Mouse (Mus musculus): ENCODE data around the gene Acly. TPM values are rescaled to one million over a fixed set of nuclear protein-coding genes. Genes with fewer than 3 reads are reported as not detected.

The Acly gene
- total RNA-seq, 1 experiment from 2014 or later: 91.6 TPM

GRCm38 (mm10) chr11:100428612-100429199 is 99.1 kb downstream of the Acly start:
- no peak for ATAC-seq (replicated peaks in 1 of 2; ENCODE audit: insufficient read depth in 1 of 2, low FRiP score in 2 of 2, low TSS enrichment in 1 of 2, low read depth in 1 of 2, poor library complexity in 2 of 2, severe bottlenecking in 2 of 2)

GRCm38 (mm10) chr11:100426820-100427219 is 101.0 kb downstream of the Acly start:
- no peak; a peak in 1 of 4 replicates for ATAC-seq (replicated peaks in 1 of 2; ENCODE audit: insufficient read depth in 1 of 2, low FRiP score in 2 of 2, low TSS enrichment in 1 of 2, low read depth in 1 of 2, poor library complexity in 2 of 2, severe bottlenecking in 2 of 2)

Other genes starting within 250 kb of the Acly start
- gene Eif1, start 208.1 kb downstream of the Acly start, total RNA-seq (2017): 225 and 235 TPM in 2 replicates
- gene Gast, start 193.6 kb downstream of the Acly start, total RNA-seq (2017): not detected in 2 replicates
- gene Hap1, start 171.9 kb downstream of the Acly start, total RNA-seq (2017): 0.88 TPM in 1 of 2 replicates, not detected in the other
- gene Jup, start 130.2 kb downstream of the Acly start, total RNA-seq (2017): 2.1 and 9.9 TPM in 2 replicates
- 0.65 and 2.7 TPM in 2 replicates for gene P3h4, start 113.2 kb downstream of the Acly start, total RNA-seq (2017)
- gene Fkbp10, start 112.3 kb downstream of the Acly start, total RNA-seq (2017): 0.38 and 0.74 TPM in 2 replicates
- 50.2 and 73.2 TPM in 2 replicates for gene Nt5c3b, start 86.2 kb downstream of the Acly start, total RNA-seq (2017)
- gene Klhl10, start 86.1 kb downstream of the Acly start, total RNA-seq (2017): 0.60 and 2.1 TPM in 2 replicates
- gene Klhl11, start 55.3 kb downstream of the Acly start, total RNA-seq (2017): 27.6 and 34.2 TPM in 2 replicates
- gene Ttc25, start 17.6 kb upstream of the Acly start, total RNA-seq (2017): 0.31 TPM in 1 of 2 replicates, not detected in the other
- gene Cnp, start 46.9 kb upstream of the Acly start, total RNA-seq (2017): 26.4 and 27.5 TPM in 2 replicates
- 6.9 and 10.7 TPM in 2 replicates for gene Nkiras2, start 91.2 kb upstream of the Acly start, total RNA-seq (2017)
- 129 and 135 TPM in 2 replicates for gene Dnajc7, start 92.2 kb upstream of the Acly start, total RNA-seq (2017)
- gene Zfp385c, start 164.5 kb upstream of the Acly start, total RNA-seq (2017): 0.20 TPM in 1 of 2 replicates, not detected in the other
- 31.1 and 33.1 TPM in 2 replicates for gene Dhx58, start 176.3 kb upstream of the Acly start, total RNA-seq (2017)
- gene Kat2a, start 184.5 kb upstream of the Acly start, total RNA-seq (2017): 26.1 TPM in 2 replicates
- not detected in 2 replicates for gene Hspb9, start 185.8 kb upstream of the Acly start, total RNA-seq (2017)
- gene Rab5c, start 210.2 kb upstream of the Acly start, total RNA-seq (2017): 75.3 and 87.9 TPM in 2 replicates
- 0.13 TPM in 1 of 2 replicates, not detected in the other for gene Kcnh4, start 231.9 kb upstream of the Acly start, total RNA-seq (2017)
- not detected in 2 replicates for gene Hcrt, start 234.9 kb upstream of the Acly start, total RNA-seq (2017)
- 2.4 and 3.3 TPM in 2 replicates for gene Ghdc, start 243.0 kb upstream of the Acly start, total RNA-seq (2017)